Mouse (Mus musculus) hindbrain, embryonic 14.5 days (tissue): ENCODE results near the gene Khsrp. TPM values are rescaled to one million over a fixed set of nuclear protein-coding genes. Genes with fewer than 3 reads are reported as not detected.
"Not testable (repeated sequence)": the region's sequence is repeated elsewhere in the genome, so short reads cannot be mapped to it uniquely, and the experiment has no call there.

Source experiments
- ATAC-seq: fragments of 200-750 bp; cut with Nextera tagmentation; 2 replicates; pipeline ENCODE4 v1.8.0; 2017; ENCODE audit warnings: moderate number of reproducible peaks, mild to moderate bottlenecking, moderate TSS enrichment, moderate library complexity; ENCODE audit not compliant: low FRiP score
- DNase-seq: peaks from one replicate; pipeline ENCODE4 v3.0.0-alpha.2; 2015; ENCODE audit warnings: low spot score
- H3K27ac ChIP-seq: fragments of 300-500 bp; sonication (generic); 2 replicates; pipeline ENCODE4 v1.5.1; 2014; ENCODE audit warnings: mild to moderate bottlenecking, moderate library complexity
- H3K27me3 ChIP-seq: fragments of 300-500 bp; sonication (generic); 2 replicates; pipeline ENCODE4 v1.6.1; 2014; ENCODE audit warnings: mild to moderate bottlenecking, low read length, mixed read lengths; ENCODE audit not compliant: control insufficient read depth, insufficient read depth
- H3K36me3 ChIP-seq: fragments of 300-500 bp; sonication (generic); replicated peaks from 2 replicates; pipeline ENCODE4 v1.6.1; 2014; ENCODE audit not compliant: control insufficient read depth, insufficient read depth
- H3K4me1 ChIP-seq: fragments of 300-500 bp; sonication (generic); replicated peaks from 2 replicates; pipeline ENCODE4 v1.6.1; 2014; ENCODE audit warnings: antibody characterized with exemption, low read length, mixed read lengths; ENCODE audit not compliant: control insufficient read depth, insufficient read depth
- H3K4me2 ChIP-seq: fragments of 300-500 bp; sonication (generic); replicated peaks from 2 replicates; pipeline ENCODE4 v1.6.1; 2014; ENCODE audit warnings: mild to moderate bottlenecking, moderate library complexity
- H3K4me3 ChIP-seq: fragments of 300-500 bp; sonication (generic); replicated peaks from 2 replicates; pipeline ENCODE4 v1.5.1; 2014; ENCODE audit warnings: mild to moderate bottlenecking, low read length
- H3K9ac ChIP-seq: fragments of 300-500 bp; sonication (generic); 2 replicates; pipeline ENCODE4 v1.6.1; 2014
- H3K9me3 ChIP-seq: fragments of 300-500 bp; sonication (generic); 2 replicates; pipeline ENCODE4 v1.6.1; 2016; ENCODE audit warnings: low read length; ENCODE audit not compliant: control insufficient read depth
- WGBS: fragments of 180-500 bp; shearing (Covaris S2); extraction: QIAGEN DNeasy Blood & Tissue Kit; methylation state at CpG from one replicate; pipeline ENCODE4 v1.1.7; 2014; 5-methylcytosine and 5-hydroxymethylcytosine counted together
- polyA plus RNA-seq: library from polyadenylated mRNA; unstranded; fragments of >200 nt; fragmentation: Nextera tagmentation; extraction: Ambion mirVana; gene quantifications from 2 replicates; pipeline ENCODE4 v1.2.1, GENCODE M21; 2014

Khsrp gene
- polyA plus RNA-seq, 1 experiment from 2014 or later, result 36.0 TPM

GRCm38 (mm10) chr17:57062011-57062521 lies 30.7 kb upstream of the Khsrp start:
- no peaks in the 10 kb centered on the region for H3K9me3 ChIP-seq

GRCm38 (mm10) chr17:57061069-57061468 lies 29.7 kb upstream of the Khsrp start:
- WGBS, result 39% methylated on average over 10 of the region's 10 CpGs
- Histone ChIP-seq H3K27me3 (peaks cover 36% of the 10 kb centered on the region), H3K27ac (0 out of 2 replicates have a peak overlapping the region, but pooled peaks have one; percentile 83), H3K4me3 (peak overlapping the region; percentile 87), H3K4me1 (peaks cover 18% of the 10 kb centered on the region), H3K9ac (peak overlapping the region; percentile 48; the same call in 1 of the 2 replicates), H3K4me2 (peak overlapping the region; percentile 74), H3K36me3 (peaks cover 6% of the 10 kb centered on the region), H3K9me3 (no peaks in the 10 kb centered on the region)
- ATAC-seq (no peak), DNase-seq (no peak)

More at GRCm38 (mm10) chr17:57062011-57062521, 30.7 kb upstream of the Khsrp start:
- Histone ChIP-seq H3K36me3 (no peaks in the 10 kb centered on the region), H3K4me1 (peaks cover 18% of the 10 kb centered on the region), H3K27me3 (peaks cover 36% of the 10 kb centered on the region), H3K9ac (0 out of 2 replicates have a peak overlapping the region, but pooled peaks have one; percentile 0), H3K4me2 (peak overlapping the region; percentile 55), H3K27ac (no peak overlapping the region), H3K4me3 (peak overlapping the region; percentile 31)
- no peak for DNase-seq
- 1% methylated on average over 39 of the region's 39 CpGs for WGBS
- ATAC-seq, result no peak

GRCm38 (mm10) chr17:57060231-57060801 lies 29.0 kb upstream of the Khsrp start:
- WGBS, result under 1% methylated on average over 44 of the region's 44 CpGs
- peak overlapping the region; percentile 87 for H3K4me3 ChIP-seq
- H3K27ac ChIP-seq, result peak overlapping the region; percentile 83
- peaks cover 18% of the 10 kb centered on the region for H3K4me1 ChIP-seq
- peak overlapping the region; percentile 74 for H3K4me2 ChIP-seq
- ATAC-seq (peak; percentile 90), DNase-seq (peak; percentile 98)
- no peaks in the 10 kb centered on the region for H3K9me3 ChIP-seq
- peak overlapping the region; percentile 80 for H3K9ac ChIP-seq
- H3K36me3 ChIP-seq, result peaks cover 14% of the 10 kb centered on the region
- H3K27me3 ChIP-seq, result peaks cover 36% of the 10 kb centered on the region

- Histone ChIP-seq H3K27me3 (peaks cover 32% of the 10 kb centered on the region), H3K4me1 (peaks cover 18% of the 10 kb centered on the region), H3K4me2 (peak within 1 kb of the TSS; percentile 74), H3K4me3 (peak within 1 kb of the TSS; percentile 87), H3K27ac (peak within 1 kb of the TSS; percentile 83), H3K36me3 (peaks cover 21% of the 10 kb centered on the region), H3K9me3 (no peaks in the 10 kb centered on the region), H3K9ac (peak within 1 kb of the TSS; percentile 80)
- DNase-seq (peak; percentile 81), ATAC-seq (peak; percentile 78)
- WGBS, result under 1% methylated on average over 36 of the region's 45 CpGs
Observed at GRCm38 (mm10) chr17:57059486-57059977, 28.2 kb upstream of the Khsrp start, which contains the start of gene Slc25a23. TSS of gene Slc25a23 (minus strand) at chr17:57059863.

GRCm38 (mm10) chr17:57058891-57059485 lies 27.7 kb upstream of the Khsrp start, which contains the start of gene Crb3:
TSS of gene Crb3 (plus strand) at chr17:57059105.
- Histone ChIP-seq H3K4me3 (peak within 1 kb of the TSS; percentile 87), H3K9ac (peak within 1 kb of the TSS; percentile 80), H3K36me3 (peaks cover 25% of the 10 kb centered on the region), H3K27ac (peak within 1 kb of the TSS; percentile 83), H3K4me1 (peaks cover 18% of the 10 kb centered on the region), H3K9me3 (no peaks in the 10 kb centered on the region), H3K27me3 (peaks cover 27% of the 10 kb centered on the region), H3K4me2 (peak within 1 kb of the TSS; percentile 74)
- ATAC-seq (peak; percentile 0), DNase-seq (no peak)
- WGBS, result 1% methylated on average over 17 of the region's 22 CpGs

- 87% methylated on average over 3 of the region's 3 CpGs for WGBS
- no peaks in the 10 kb centered on the region for H3K9me3 ChIP-seq
- no peak for DNase-seq
- H3K4me3 ChIP-seq, result no peak overlapping the region
- no peak overlapping the region for H3K9ac ChIP-seq
- H3K27ac ChIP-seq, result no peak overlapping the region
- peaks cover 15% of the 10 kb centered on the region for H3K4me1 ChIP-seq
- H3K27me3 ChIP-seq, result peaks cover 4% of the 10 kb centered on the region; the same call in 1 of the 2 replicates
- peaks cover 53% of the 10 kb centered on the region for H3K36me3 ChIP-seq
- no peak overlapping the region for H3K4me2 ChIP-seq
- no peak for ATAC-seq
Observed at GRCm38 (mm10) chr17:57056246-57056645, 24.9 kb upstream of the Khsrp start.

GRCm38 (mm10) chr17:57051679-57052078 lies 20.4 kb upstream of the Khsrp start:
- H3K9ac ChIP-seq, DNase-seq, H3K4me1 ChIP-seq, H3K9me3 ChIP-seq, H3K4me2 ChIP-seq, ATAC-seq, H3K4me3 ChIP-seq, H3K27me3 ChIP-seq, H3K27ac ChIP-seq: not testable (repeated sequence)
- H3K36me3 ChIP-seq, result peaks cover 87% of the 10 kb centered on the region
- WGBS, result 82% methylated on average over 3 of the region's 4 CpGs

- Histone ChIP-seq H3K9ac (no peak overlapping the region), H3K4me1 (no peaks in the 10 kb centered on the region), H3K4me3 (no peak overlapping the region), H3K36me3 (peaks cover 75% of the 10 kb centered on the region), H3K27me3 (no peaks in the 10 kb centered on the region), H3K9me3 (no peaks in the 10 kb centered on the region), H3K4me2 (no peak overlapping the region), H3K27ac (no peak overlapping the region)
- WGBS, result 97% methylated on average over 3 of the region's 3 CpGs
- ATAC-seq, result no peak
- DNase-seq, result no peak
Observed at GRCm38 (mm10) chr17:57048816-57049215, 17.5 kb upstream of the Khsrp start.

- no peaks in the 10 kb centered on the region for H3K4me1 ChIP-seq
- 27% methylated on average over 5 of the region's 5 CpGs for WGBS
- H3K4me2 ChIP-seq, result no peak overlapping the region
- H3K27me3 ChIP-seq, result no peaks in the 10 kb centered on the region
- DNase-seq, result no peak
- H3K27ac ChIP-seq, result no peak overlapping the region
- peaks cover 61% of the 10 kb centered on the region for H3K36me3 ChIP-seq
- H3K4me3 ChIP-seq, result no peak overlapping the region
- no peak for ATAC-seq
- H3K9me3 ChIP-seq, result no peaks in the 10 kb centered on the region
- no peak overlapping the region for H3K9ac ChIP-seq
Observed at GRCm38 (mm10) chr17:57047406-57047805, 16.1 kb upstream of the Khsrp start.
